Mouse (Mus musculus): Measurements from ENCODE around the gene Ptprd. TPM values are rescaled to one million over a fixed set of nuclear protein-coding genes. Genes with fewer than 3 reads are reported as not detected.
A peak's percentile ranks its signal among the peaks of the same experiment; 100 is the strongest.

Ptprd gene
- total RNA-seq, 2 experiments from 2014 or later, result 3.0 to 4.7 TPM

GRCm38 (mm10) chr4:76218065-76218464 lies 1993.7 kb downstream of the Ptprd start:
- DNase-seq (ENCODE audit: low spot score), result no peak

- no peak for DNase-seq (ENCODE audit: low spot score)
Observed at GRCm38 (mm10) chr4:76215141-76215540, 1996.6 kb downstream of the Ptprd start.

GRCm38 (mm10) chr4:76199321-76199720 lies 2012.4 kb downstream of the Ptprd start:
- DNase-seq (ENCODE audit: low spot score), result peak; percentile 3

- no peak for DNase-seq (ENCODE audit: low spot score)
Observed at GRCm38 (mm10) chr4:76194762-76195161, 2017.0 kb downstream of the Ptprd start.

DNA sequence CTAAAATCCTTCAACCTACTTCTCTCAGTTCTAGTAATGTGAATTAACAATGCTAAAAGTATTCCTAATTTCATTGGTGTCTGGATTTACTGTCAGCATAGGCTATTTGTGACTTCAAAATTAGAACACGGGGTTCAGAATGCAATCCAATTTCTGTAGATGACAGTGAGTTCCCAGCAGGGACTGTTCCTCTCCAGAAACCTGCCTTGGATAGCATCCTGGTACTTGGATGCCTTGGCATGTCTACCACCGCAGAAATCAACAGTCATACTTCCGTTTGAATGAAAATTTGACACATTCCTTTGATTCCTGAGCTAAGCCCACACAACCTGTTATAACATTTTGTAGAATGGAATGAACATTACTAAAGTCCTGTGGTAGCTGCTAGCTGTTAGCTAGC lies 2018.3 kb downstream of the Ptprd start:
- no peak for DNase-seq (ENCODE audit: low spot score)

GRCm38 (mm10) chr4:76192031-76192430 lies 2019.7 kb downstream of the Ptprd start:
- no peak for DNase-seq (ENCODE audit: low spot score)

GRCm38 (mm10) chr4:76190788-76191187 lies 2021.0 kb downstream of the Ptprd start:
- no peak for DNase-seq (ENCODE audit: low spot score)

DNA sequence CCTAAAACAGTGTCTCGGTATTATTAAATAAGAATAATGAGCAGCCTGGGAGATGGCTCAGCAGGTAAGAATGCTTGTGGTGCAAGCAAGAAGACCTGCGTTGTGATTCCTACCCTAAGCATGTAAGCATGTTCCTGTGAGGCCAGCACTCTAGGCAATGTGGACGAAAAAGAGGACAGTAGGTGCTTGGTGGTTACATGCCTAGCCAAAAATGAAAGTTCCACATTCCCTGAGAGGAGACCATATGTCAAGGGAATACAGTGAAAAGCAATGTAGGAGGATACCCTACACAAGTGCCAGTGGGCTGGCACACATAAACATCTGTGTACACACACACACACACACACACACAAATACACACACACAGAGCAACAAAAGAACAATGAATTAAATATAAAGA lies 2028.7 kb downstream of the Ptprd start:
- no peak for DNase-seq (ENCODE audit: low spot score)

GRCm38 (mm10) chr4:76179497-76179896 lies 2032.3 kb downstream of the Ptprd start:
- DNase-seq (ENCODE audit: low spot score), result no peak

DNA sequence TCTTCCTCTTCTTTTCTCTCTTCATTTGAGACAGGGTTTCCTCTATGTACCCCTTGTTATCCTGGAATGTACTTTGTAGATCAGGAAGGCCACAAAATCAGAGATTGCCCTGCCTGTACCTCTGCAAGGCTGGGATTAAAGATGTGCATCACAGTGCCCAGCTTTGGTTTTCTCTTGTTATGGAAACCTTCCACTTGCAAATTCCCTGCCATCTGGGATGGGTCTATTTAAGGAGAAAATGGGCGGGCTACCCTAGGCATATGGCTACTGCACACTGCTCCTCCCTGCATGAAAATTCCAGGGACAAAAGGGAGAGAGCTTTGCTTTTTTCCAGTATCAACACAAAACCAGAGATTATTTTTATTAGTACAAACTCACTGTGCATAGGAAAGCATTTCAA lies 2036.7 kb downstream of the Ptprd start:
- DNase-seq (ENCODE audit: low spot score), result no peak

GRCm38 (mm10) chr4:76155750-76156149 lies 2056.0 kb downstream of the Ptprd start:
- DNase-seq (ENCODE audit: low spot score), result no peak

GRCm38 (mm10) chr4:76154190-76154589 lies 2057.6 kb downstream of the Ptprd start:
- DNase-seq (ENCODE audit: low spot score), result no peak

DNA sequence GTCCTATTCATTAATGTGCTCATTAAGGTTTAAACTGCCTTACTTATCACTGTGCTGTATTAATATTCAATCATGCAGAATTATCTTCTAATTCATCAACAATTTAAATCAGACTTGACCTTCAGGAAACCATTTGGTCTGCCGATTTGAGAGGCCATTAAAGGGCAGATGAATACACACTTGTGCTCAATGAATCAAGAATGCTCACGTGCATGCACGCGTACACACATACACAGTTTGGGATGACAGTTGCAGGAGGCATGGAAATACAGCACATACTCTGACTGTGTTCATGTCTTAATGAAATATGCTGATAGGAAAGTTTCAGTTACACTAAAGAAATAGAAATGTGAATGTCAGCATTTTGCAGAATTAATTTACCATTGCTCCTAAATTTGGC lies 2066.8 kb downstream of the Ptprd start:
- DNase-seq (ENCODE audit: low spot score), result no peak

DNA sequence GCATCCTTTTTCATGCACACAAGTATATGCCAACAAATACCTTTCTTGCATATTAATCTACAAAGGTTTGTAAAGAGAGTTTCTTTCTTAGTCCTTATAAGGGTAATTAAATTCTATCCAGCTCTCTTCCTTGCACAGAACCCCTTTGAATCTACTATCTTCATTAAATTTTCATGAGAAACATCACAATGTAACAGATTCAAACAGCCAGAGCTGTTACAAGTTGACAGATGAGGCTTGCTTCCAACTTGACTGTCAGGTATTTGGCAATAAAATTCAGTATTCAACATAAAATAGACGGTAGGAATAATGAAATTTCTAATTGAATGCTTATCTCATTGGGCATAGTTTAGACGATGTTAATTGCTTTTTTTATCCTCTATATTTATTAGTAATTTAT lies 2067.4 kb downstream of the Ptprd start:
- DNase-seq (ENCODE audit: low spot score), result no peak

GRCm38 (mm10) chr4:76137901-76138300 lies 2073.9 kb downstream of the Ptprd start:
- DNase-seq (ENCODE audit: low spot score), result no peak

DNA sequence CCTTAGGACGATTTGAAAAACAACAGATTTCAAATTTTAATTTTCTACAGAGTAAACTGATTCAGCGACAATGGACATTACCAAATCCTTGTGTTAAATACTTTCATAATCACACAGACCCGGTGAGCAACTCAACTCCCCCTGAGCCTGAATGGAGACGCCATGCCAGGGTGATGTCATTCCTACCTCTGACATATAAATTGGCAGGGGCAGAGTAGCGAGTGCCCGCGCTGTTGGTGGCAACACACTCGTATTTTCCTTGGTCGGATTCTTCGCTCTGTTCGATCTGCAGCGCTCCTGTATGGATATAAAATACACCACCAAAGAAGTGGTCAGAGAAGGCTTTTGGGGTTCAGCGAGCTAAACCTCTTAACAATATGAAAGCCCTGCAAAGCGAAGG lies 2075.1 kb downstream of the Ptprd start:
- DNase-seq (ENCODE audit: low spot score), result no peak

GRCm38 (mm10) chr4:76091845-76092244 lies 2119.9 kb downstream of the Ptprd start:
- no peak for DNase-seq (ENCODE audit: low spot score)

- DNase-seq (ENCODE audit: low spot score), result peak; percentile 7
Observed at GRCm38 (mm10) chr4:76089866-76090265, 2121.9 kb downstream of the Ptprd start.

GRCm38 (mm10) chr4:76076051-76076450 lies 2135.7 kb downstream of the Ptprd start:
- DNase-seq (ENCODE audit: low spot score), result no peak

DNA sequence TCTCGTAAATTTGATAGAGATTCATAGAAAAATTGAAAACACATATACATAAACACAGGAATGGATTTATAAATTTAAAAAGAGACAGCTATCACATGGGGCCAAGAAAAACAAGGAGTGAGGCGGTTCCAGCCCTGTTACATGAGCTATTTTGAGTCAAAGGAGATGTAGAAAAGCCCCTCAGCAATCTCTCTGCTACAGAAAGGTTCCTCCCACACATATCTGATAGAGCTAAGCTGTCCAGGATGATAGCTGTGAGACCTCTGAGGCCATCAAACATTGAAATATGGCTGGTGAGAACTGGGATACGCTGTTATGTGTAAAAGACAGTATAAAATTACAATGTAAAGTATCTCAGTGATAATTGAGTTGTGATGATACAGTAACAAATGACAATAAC lies 2138.5 kb downstream of the Ptprd start:
- DNase-seq (ENCODE audit: low spot score), result no peak

- no peak for DNase-seq (ENCODE audit: low spot score)
Observed at GRCm38 (mm10) chr4:76071720-76072119, 2140.0 kb downstream of the Ptprd start.

DNA sequence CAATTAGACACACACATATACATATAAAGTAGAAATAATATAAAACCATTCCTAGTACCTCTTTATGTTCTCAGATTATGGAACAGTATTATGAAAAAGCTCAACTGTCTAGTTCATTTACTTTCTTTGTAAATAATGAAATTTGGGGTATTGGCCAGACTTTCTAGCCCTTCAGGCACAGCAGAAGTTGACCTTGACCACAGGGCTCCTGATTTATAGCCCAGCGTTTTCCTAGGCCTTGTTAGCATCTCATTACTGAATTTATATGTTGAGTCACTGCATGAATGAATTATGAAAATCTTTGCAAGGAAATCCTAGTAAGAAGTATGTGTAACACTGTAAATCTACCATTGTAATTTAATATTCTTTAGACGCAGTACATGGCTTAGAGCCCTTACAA lies 2154.9 kb downstream of the Ptprd start:
- no peak for DNase-seq (ENCODE audit: low spot score)

- no peak for DNase-seq (ENCODE audit: low spot score)
Observed at GRCm38 (mm10) chr4:76045650-76046049, 2166.1 kb downstream of the Ptprd start.

DNA sequence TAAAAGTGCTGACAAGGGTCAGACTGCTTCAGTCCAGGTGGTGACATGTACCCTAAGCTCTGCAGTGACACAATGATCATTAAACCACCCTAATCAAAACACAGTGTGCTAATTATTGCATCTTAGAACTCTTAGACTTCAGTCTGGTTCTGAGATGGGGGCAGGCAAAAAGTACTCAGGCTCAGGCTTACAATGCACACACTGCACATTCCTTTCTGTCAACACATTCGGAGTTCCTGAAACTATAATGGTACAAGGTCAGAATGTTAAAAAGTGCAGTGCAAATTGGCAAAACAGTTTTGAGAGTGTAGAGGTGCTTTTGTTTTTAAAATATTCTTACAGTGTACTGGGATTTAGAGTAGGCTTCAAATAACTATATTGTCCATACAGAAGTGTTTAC lies 2167.0 kb downstream of the Ptprd start:
- DNase-seq (ENCODE audit: low spot score), result no peak

Measured in gastrocnemius, adult 18-20 months (tissue).